Mouse (Mus musculus): ENCODE data around the gene Atl1. TPM values are rescaled to one million over a fixed set of nuclear protein-coding genes. Genes with fewer than 3 reads are reported as not detected.

The Atl1 gene
- total and polyA plus RNA-seq, 3 experiments, result 0.55 to 2.7 (median 1.6) TPM

- Histone ChIP-seq H3K9me3 (replicated peaks) (no peaks in the 10 kb centered on the region), H3K27me3 (ENCODE audit: insufficient read depth, low read length) (peaks cover 4% of the 10 kb centered on the region; the same call in 1 of the 2 replicates), H3K4me1 (ENCODE audit: insufficient read depth, low read depth, low read length) (peaks cover 8% of the 10 kb centered on the region), H3K36me3 (replicated peaks) (no peaks in the 10 kb centered on the region), H3K4me3 (ENCODE audit: low read depth, low read length) (no peak overlapping the region)
- DNase-seq (ENCODE audit: low spot score) (no peak), ATAC-seq (ENCODE audit: extremely low read depth, insufficient number of reproducible peaks, low FRiP score, poor library complexity, severe bottlenecking) (no peak)
- no peak for TF ChIP-seq POLR2AphosphoS5 (IDR thresholded peaks at IDR 0.05; ENCODE audit: insufficient replicate concordance, low read depth, low read length)
- no peak for TF ChIP-seq TAL1 (conservative IDR thresholded peaks at IDR 0.05; ENCODE audit: low read depth, low read length)
- TF ChIP-seq CTCF (IDR thresholded peaks at IDR 0.05; ENCODE audit: low read depth, low read length), result no peak
- no peak for TF ChIP-seq GATA2 (IDR thresholded peaks at IDR 0.05; ENCODE audit: borderline replicate concordance, low read depth, low read length)
Measured at GRCm38 (mm10) chr12:69898119-69898518, 5.7 kb downstream of the Atl1 start.

GRCm38 (mm10) chr12:69904991-69905390, 12.6 kb downstream of the Atl1 start:
- H3K4me3 ChIP-seq (ENCODE audit: low read depth, low read length), result no peak overlapping the region
- H3K4me1 ChIP-seq (ENCODE audit: insufficient read depth, low read depth, low read length), result peaks cover 9% of the 10 kb centered on the region
- DNase-seq (ENCODE audit: low spot score), result no peak
- peaks cover 22% of the 10 kb centered on the region for H3K27me3 ChIP-seq (ENCODE audit: insufficient read depth, low read length)
- no peak for ATAC-seq (ENCODE audit: extremely low read depth, insufficient number of reproducible peaks, low FRiP score, poor library complexity, severe bottlenecking)
- TF ChIP-seq POLR2AphosphoS5 (IDR thresholded peaks at IDR 0.05; ENCODE audit: insufficient replicate concordance, low read depth, low read length) (no peak), TAL1 (conservative IDR thresholded peaks at IDR 0.05; ENCODE audit: low read depth, low read length) (no peak), GATA2 (IDR thresholded peaks at IDR 0.05; ENCODE audit: borderline replicate concordance, low read depth, low read length) (no peak), CTCF (IDR thresholded peaks at IDR 0.05; ENCODE audit: low read depth, low read length) (no peak), GATA1 (IDR thresholded peaks at IDR 0.05; ENCODE audit: borderline replicate concordance, low read length) (no peak)
- H3K9me3 ChIP-seq (replicated peaks), result no peaks in the 10 kb centered on the region
- H3K36me3 ChIP-seq (replicated peaks), result no peaks in the 10 kb centered on the region

- Histone ChIP-seq H3K36me3 (replicated peaks) (no peaks in the 10 kb centered on the region), H3K27me3 (ENCODE audit: insufficient read depth, low read length) (peaks cover 25% of the 10 kb centered on the region), H3K4me3 (ENCODE audit: low read depth, low read length) (no peak overlapping the region), H3K4me1 (ENCODE audit: insufficient read depth, low read depth, low read length) (peaks cover 9% of the 10 kb centered on the region), H3K9me3 (replicated peaks) (no peaks in the 10 kb centered on the region)
- TF ChIP-seq POLR2AphosphoS5 (IDR thresholded peaks at IDR 0.05; ENCODE audit: insufficient replicate concordance, low read depth, low read length), result no peak
- no peak for TF ChIP-seq GATA1 (IDR thresholded peaks at IDR 0.05; ENCODE audit: borderline replicate concordance, low read length)
- DNase-seq (ENCODE audit: low spot score) (peak; percentile 18), ATAC-seq (ENCODE audit: extremely low read depth, insufficient number of reproducible peaks, low FRiP score, poor library complexity, severe bottlenecking) (no peak)
Measured at GRCm38 (mm10) chr12:69907667-69908510, 15.5 kb downstream of the Atl1 start.

- no peak for DNase-seq (ENCODE audit: low spot score)
- Histone ChIP-seq H3K9me3 (replicated peaks) (no peaks in the 10 kb centered on the region), H3K36me3 (replicated peaks) (no peaks in the 10 kb centered on the region), H3K27me3 (ENCODE audit: insufficient read depth, low read length) (peaks cover 25% of the 10 kb centered on the region), H3K4me1 (ENCODE audit: insufficient read depth, low read depth, low read length) (peaks cover 9% of the 10 kb centered on the region), H3K4me3 (ENCODE audit: low read depth, low read length) (no peak overlapping the region)
- TF ChIP-seq GATA2 (IDR thresholded peaks at IDR 0.05; ENCODE audit: borderline replicate concordance, low read depth, low read length) (no peak), GATA1 (IDR thresholded peaks at IDR 0.05; ENCODE audit: borderline replicate concordance, low read length) (no peak), POLR2AphosphoS5 (IDR thresholded peaks at IDR 0.05; ENCODE audit: insufficient replicate concordance, low read depth, low read length) (no peak), CTCF (IDR thresholded peaks at IDR 0.05; ENCODE audit: low read depth, low read length) (no peak), TAL1 (conservative IDR thresholded peaks at IDR 0.05; ENCODE audit: low read depth, low read length) (no peak)
- no peak for ATAC-seq (ENCODE audit: extremely low read depth, insufficient number of reproducible peaks, low FRiP score, poor library complexity, severe bottlenecking)
Measured at GRCm38 (mm10) chr12:69908511-69908900, 16.1 kb downstream of the Atl1 start.

- ATAC-seq (ENCODE audit: extremely low read depth, insufficient number of reproducible peaks, low FRiP score, poor library complexity, severe bottlenecking), result no peak
Measured at GRCm38 (mm10) chr12:69911906-69912305, 19.5 kb downstream of the Atl1 start.

GRCm38 (mm10) chr12:69912737-69913136, 20.3 kb downstream of the Atl1 start:
- Histone ChIP-seq H3K36me3 (replicated peaks) (no peaks in the 10 kb centered on the region), H3K27me3 (ENCODE audit: insufficient read depth, low read length) (peaks cover 18% of the 10 kb centered on the region; the same call in 1 of the 2 replicates), H3K4me3 (ENCODE audit: low read depth, low read length) (no peak overlapping the region), H3K4me1 (ENCODE audit: insufficient read depth, low read depth, low read length) (peaks cover 7% of the 10 kb centered on the region), H3K9me3 (replicated peaks) (no peaks in the 10 kb centered on the region)
- no peak for ATAC-seq (ENCODE audit: extremely low read depth, insufficient number of reproducible peaks, low FRiP score, poor library complexity, severe bottlenecking)
- no peak for TF ChIP-seq CTCF (IDR thresholded peaks at IDR 0.05; ENCODE audit: low read depth, low read length)
- TF ChIP-seq GATA2 (IDR thresholded peaks at IDR 0.05; ENCODE audit: borderline replicate concordance, low read depth, low read length), result no peak
- TF ChIP-seq TAL1 (conservative IDR thresholded peaks at IDR 0.05; ENCODE audit: low read depth, low read length), result no peak
- no peak for TF ChIP-seq GATA1 (IDR thresholded peaks at IDR 0.05; ENCODE audit: borderline replicate concordance, low read length)
- no peak for TF ChIP-seq POLR2AphosphoS5 (IDR thresholded peaks at IDR 0.05; ENCODE audit: insufficient replicate concordance, low read depth, low read length)
- DNase-seq (ENCODE audit: low spot score), result no peak

More at GRCm38 (mm10) chr12:69911906-69912305, 19.5 kb downstream of the Atl1 start:
- Histone ChIP-seq H3K4me3 (ENCODE audit: low read depth, low read length) (no peak overlapping the region), H3K36me3 (replicated peaks) (no peaks in the 10 kb centered on the region), H3K27me3 (ENCODE audit: insufficient read depth, low read length) (peaks cover 16% of the 10 kb centered on the region; the same call in 1 of the 2 replicates), H3K4me1 (ENCODE audit: insufficient read depth, low read depth, low read length) (peaks cover 9% of the 10 kb centered on the region), H3K9me3 (replicated peaks) (no peaks in the 10 kb centered on the region)
- no peak for DNase-seq (ENCODE audit: low spot score)
- TF ChIP-seq GATA2 (IDR thresholded peaks at IDR 0.05; ENCODE audit: borderline replicate concordance, low read depth, low read length), result no peak

All from G1E (cell line).